Mouse (Mus musculus) erythroblast, embryonic 14.5 days (primary cell): Measurements from ENCODE around the gene Pkp4.

Experiments used
- GATA1 ChIP-seq: IDR thresholded peaks from 2 replicates; pipeline ENCODE4 v1.6.1; 2012; ENCODE audit warnings: low read length, inconsistent platforms, mixed read lengths
- TAL1 ChIP-seq: IDR thresholded peaks from 3 replicates; pipeline ENCODE4 v1.6.1; 2012; ENCODE audit warnings: low read length, inconsistent platforms, mixed read lengths

GRCm38 (mm10) chr2:59318631-59319030, 158.0 kb downstream of the Pkp4 start:
- TF ChIP-seq GATA1 (no peak), TAL1 (no peak)
